Mouse (Mus musculus) myocyte (in vitro differentiated cells): ENCODE data around the gene A2ml1. TPM values are rescaled to one million over a fixed set of nuclear protein-coding genes. Genes with fewer than 3 reads are reported as not detected.
A peak's percentile ranks its signal among the peaks of the same experiment; 100 is the strongest.

Source experiments
- H3K27me3 ChIP-seq: one replicate; pipeline ENCODE4 v1.6.1; 2011; ENCODE audit not compliant: control insufficient read depth, insufficient read depth, insufficient read length
- H3K36me3 ChIP-seq: one replicate; pipeline ENCODE4 v1.6.1; 2011; ENCODE audit not compliant: control insufficient read depth, insufficient read depth
- H3K4me2 ChIP-seq: one replicate; pipeline ENCODE4 v1.6.1; 2011; ENCODE audit warnings: low read depth, control low read depth
- H3K4me3 ChIP-seq: one replicate; pipeline ENCODE4 v1.5.1; 2011; ENCODE audit warnings: mild to moderate bottlenecking, control low read depth, moderate library complexity
- H3K79me2 ChIP-seq: one replicate; pipeline ENCODE4 v1.6.1; 2011; ENCODE audit not compliant: control insufficient read depth, insufficient read depth
- H3ac ChIP-seq: one replicate; pipeline ENCODE4 v1.6.1; 2011; ENCODE audit not compliant: control insufficient read depth, insufficient read length
- CEBPB ChIP-seq: IDR thresholded peaks from 2 replicates; pipeline ENCODE4 v1.6.1; 2011; ENCODE audit warnings: mild to moderate bottlenecking, moderate library complexity; ENCODE audit not compliant: poor library complexity, insufficient read depth, severe bottlenecking
- E2F4 ChIP-seq: IDR thresholded peaks from one replicate; pipeline ENCODE4 v1.6.1; 2011; ENCODE audit warnings: mild to moderate bottlenecking, control low read depth, moderate library complexity; ENCODE audit not compliant: insufficient read depth
- MAX ChIP-seq: IDR thresholded peaks from one replicate; pipeline ENCODE4 v1.6.1; 2011; ENCODE audit warnings: low read depth, mild to moderate bottlenecking, control low read depth
- MYOD1 ChIP-seq, 3 experiments: IDR thresholded peaks; one replicate each; pipeline ENCODE4 v1.6.1; 2011; ENCODE audit warnings: control low read depth in 2 of 3, low read depth in 2 of 3, mild to moderate bottlenecking in 2 of 3, moderate library complexity in 1 of 3; ENCODE audit not compliant: insufficient read length in 2 of 3, control insufficient read depth in 1 of 3
- MYOG ChIP-seq, 3 experiments: IDR thresholded peaks; one replicate each; pipeline ENCODE4 v1.6.1; 2011; ENCODE audit warnings: control low read depth in 2 of 3, low read depth in 2 of 3, mild to moderate bottlenecking in 2 of 3; ENCODE audit not compliant: insufficient read length in 2 of 3, control insufficient read depth in 1 of 3, insufficient read depth in 1 of 3
- POLR2A ChIP-seq: IDR thresholded peaks from one replicate; pipeline ENCODE4 v1.6.1; 2011; ENCODE audit warnings: low read depth, mild to moderate bottlenecking, control low read depth, moderate library complexity; ENCODE audit not compliant: insufficient read length
- POLR2AphosphoS2 ChIP-seq: IDR thresholded peaks from one replicate; pipeline ENCODE4 v1.6.1; 2011; ENCODE audit warnings: low read depth, control low read depth; ENCODE audit not compliant: insufficient read length
- REST ChIP-seq: IDR thresholded peaks from one replicate; pipeline ENCODE4 v1.6.1; 2011; ENCODE audit warnings: mild to moderate bottlenecking, control low read depth, moderate library complexity; ENCODE audit not compliant: insufficient read depth, insufficient read length
- SRF ChIP-seq: IDR thresholded peaks from one replicate; pipeline ENCODE4 v1.6.1; 2011; ENCODE audit warnings: low read depth; ENCODE audit not compliant: control insufficient read depth, insufficient read length
- TCF12 ChIP-seq: IDR thresholded peaks from one replicate; pipeline ENCODE4 v1.6.1; 2011; ENCODE audit warnings: mild to moderate bottlenecking, control low read depth; ENCODE audit not compliant: poor library complexity, insufficient read depth, severe bottlenecking
- TCF3 ChIP-seq: IDR thresholded peaks from one replicate; pipeline ENCODE4 v1.6.1; 2011; ENCODE audit warnings: low read depth, control low read depth; ENCODE audit not compliant: insufficient read length
- USF1 ChIP-seq: IDR thresholded peaks from one replicate; pipeline ENCODE4 v1.6.1; 2011; ENCODE audit warnings: low read depth, mild to moderate bottlenecking, control low read depth, moderate library complexity
- polyA plus RNA-seq: library from polyadenylated mRNA; unstranded; fragments of >200 nt; fragmentation: generic; extraction: Trizol; gene quantifications from one replicate; pipeline ENCODE4 v1.2.1, GENCODE M21; 2012; ENCODE audit warnings: missing spikeins

A2ml1 gene
- polyA plus RNA-seq, 1 experiment = not detected

- no peaks in the 10 kb centered on the region for H3K27me3 ChIP-seq
- no peak overlapping the region for H3ac ChIP-seq
- TF ChIP-seq USF1 = no peak
- no peak for TF ChIP-seq TCF12
- TF ChIP-seq MAX = no peak
- no peak for TF ChIP-seq CEBPB
- TF ChIP-seq MYOG (IDR thresholded peaks at IDR 0.05; ENCODE audit: control insufficient read depth in 1 of 3, insufficient read depth in 1 of 3, insufficient read length in 2 of 3, low read depth in 2 of 3) = no peak
- no peak for TF ChIP-seq MYOD1 (IDR thresholded peaks at IDR 0.05; ENCODE audit: control insufficient read depth in 1 of 3, insufficient read length in 2 of 3, low read depth in 2 of 3)
- TF ChIP-seq SRF = no peak
- TF ChIP-seq POLR2A = no peak
- no peak for TF ChIP-seq POLR2AphosphoS2
- TF ChIP-seq TCF3 = no peak
- no peak overlapping the region for H3K4me3 ChIP-seq
- H3K36me3 ChIP-seq = no peaks in the 10 kb centered on the region
- no peaks in the 10 kb centered on the region for H3K79me2 ChIP-seq
- H3K4me2 ChIP-seq = no peak overlapping the region
Measured at GRCm38 (mm10) chr6:128504743-128505142, 76.7 kb downstream of the A2ml1 start.

GRCm38 (mm10) chr6:128495346-128495745 is 86.1 kb downstream of the A2ml1 start:
- Histone ChIP-seq H3K4me3 (no peak overlapping the region), H3K79me2 (no peaks in the 10 kb centered on the region), H3K36me3 (no peaks in the 10 kb centered on the region), H3ac (no peak overlapping the region), H3K4me2 (no peak overlapping the region), H3K27me3 (no peaks in the 10 kb centered on the region)
- no peak for TF ChIP-seq POLR2AphosphoS2
- no peak for TF ChIP-seq TCF3
- no peak for TF ChIP-seq TCF12
- no peak for TF ChIP-seq E2F4
- TF ChIP-seq CEBPB = no peak
- no peak for TF ChIP-seq USF1
- no peak for TF ChIP-seq POLR2A
- TF ChIP-seq MYOG (IDR thresholded peaks at IDR 0.05; ENCODE audit: control insufficient read depth in 1 of 3, insufficient read depth in 1 of 3, insufficient read length in 2 of 3, low read depth in 2 of 3) = no peak
- no peak for TF ChIP-seq MAX
- no peak for TF ChIP-seq MYOD1 (IDR thresholded peaks at IDR 0.05; ENCODE audit: control insufficient read depth in 1 of 3, insufficient read length in 2 of 3, low read depth in 2 of 3)
- no peak for TF ChIP-seq SRF
- TF ChIP-seq REST = no peak

GRCm38 (mm10) chr6:128494646-128495331 is 86.6 kb downstream of the A2ml1 start:
- Histone ChIP-seq H3K4me2 (peak overlapping the region; percentile 51), H3K36me3 (no peaks in the 10 kb centered on the region), H3K27me3 (no peaks in the 10 kb centered on the region), H3K4me3 (no peak overlapping the region), H3K79me2 (no peaks in the 10 kb centered on the region), H3ac (no peak overlapping the region)
- TF ChIP-seq REST (no peak), CEBPB (no peak), MAX (no peak), USF1 (no peak), MYOD1 (IDR thresholded peaks at IDR 0.05; ENCODE audit: control insufficient read depth in 1 of 3, insufficient read length in 2 of 3, low read depth in 2 of 3) (no peak), SRF (no peak), POLR2AphosphoS2 (no peak), POLR2A (no peak), TCF3 (no peak)

GRCm38 (mm10) chr6:128491916-128492315 is 89.5 kb downstream of the A2ml1 start:
- Histone ChIP-seq H3K4me2 (peak overlapping the region; percentile 32), H3K36me3 (no peaks in the 10 kb centered on the region), H3ac (no peak overlapping the region), H3K4me3 (no peak overlapping the region), H3K27me3 (no peaks in the 10 kb centered on the region), H3K79me2 (no peaks in the 10 kb centered on the region)
- peak; percentile 34 to 84 (median 83) for TF ChIP-seq MYOD1 (IDR thresholded peaks at IDR 0.05; ENCODE audit: control insufficient read depth in 1 of 3, insufficient read length in 2 of 3, low read depth in 2 of 3)
- no peak for TF ChIP-seq TCF3
- TF ChIP-seq SRF = no peak
- TF ChIP-seq MYOG (IDR thresholded peaks at IDR 0.05; ENCODE audit: control insufficient read depth in 1 of 3, insufficient read depth in 1 of 3, insufficient read length in 2 of 3, low read depth in 2 of 3) = peak in 2 of 3 experiments; percentile 42 to 44
- no peak for TF ChIP-seq E2F4
- TF ChIP-seq TCF12 = peak; percentile 11
- no peak for TF ChIP-seq MAX

- Histone ChIP-seq H3K27me3 (no peaks in the 10 kb centered on the region), H3K4me3 (no peak overlapping the region), H3K4me2 (no peak overlapping the region), H3K79me2 (no peaks in the 10 kb centered on the region), H3ac (no peak overlapping the region), H3K36me3 (no peaks in the 10 kb centered on the region)
- TF ChIP-seq POLR2A (no peak), POLR2AphosphoS2 (no peak), MAX (no peak), MYOD1 (IDR thresholded peaks at IDR 0.05; ENCODE audit: control insufficient read depth in 1 of 3, insufficient read length in 2 of 3, low read depth in 2 of 3) (no peak), E2F4 (no peak), TCF12 (no peak), REST (no peak), CEBPB (no peak), TCF3 (no peak), MYOG (IDR thresholded peaks at IDR 0.05; ENCODE audit: control insufficient read depth in 1 of 3, insufficient read depth in 1 of 3, insufficient read length in 2 of 3, low read depth in 2 of 3) (no peak), SRF (no peak), USF1 (no peak)
Measured at GRCm38 (mm10) chr6:128490141-128490540, 91.3 kb downstream of the A2ml1 start.
